Mouse (Mus musculus) adrenal gland, adult 18-20 months (tissue): ENCODE results near the gene Miip. TPM values are rescaled to one million over a fixed set of nuclear protein-coding genes. Genes with fewer than 3 reads are reported as not detected.

ENCODE experiments used
- total RNA-seq, 2 experiments: library from RNA; stranded (reverse); gene quantifications; 1 replicate in 1 of 2; 2 replicates in 1 of 2; pipeline ENCODE4 v1.2.3; 2021

Miip gene
- total RNA-seq, 2 experiments from 2014 or later = 13.9 to 17.5 TPM

Other genes with a start within 250 kb of the Miip start
- 1 to 10 TPM; 1.4 to 2.2 TPM for gene Zfp979, start 226.3 kb downstream of the Miip start, total RNA-seq
- gene Zfp534, start 166.3 kb downstream of the Miip start, total RNA-seq = under 1 TPM; 0.16 to 0.23 TPM
- 1 to 10 TPM; 2.0 to 4.6 TPM for gene Zfp984, start 59.0 kb downstream of the Miip start, total RNA-seq
- 10 to 100 TPM; 20.8 to 38.3 TPM for gene Zfp933, start 20.4 kb downstream of the Miip start, total RNA-seq
- 10 to 100 TPM; 10.3 to 10.6 TPM for gene Fv1, start 163 bp upstream of the Miip start, total RNA-seq
- gene Mfn2, start 35.9 kb upstream of the Miip start, total RNA-seq = 100 to 1,000 TPM; 187 to 211 TPM
- 10 to 100 TPM; 38.1 to 54.7 TPM for gene Plod1, start 68.0 kb upstream of the Miip start, total RNA-seq
- 10 to 100 TPM; 44.1 to 48.0 TPM for gene 2510039O18Rik, start 72.1 kb upstream of the Miip start, total RNA-seq
- under 1 TPM in 1 of 2 experiments, not detected in 1; 0.42 TPM for gene Nppb, start 117.0 kb upstream of the Miip start, total RNA-seq
- not detected for gene Nppa, start 131.9 kb upstream of the Miip start, total RNA-seq
- 10 to 100 TPM; 11.2 to 13.8 TPM for gene Clcn6, start 170.0 kb upstream of the Miip start, total RNA-seq
- 10 to 100 TPM; 33.8 to 37.7 TPM for gene Mthfr, start 170.3 kb upstream of the Miip start, total RNA-seq
- 10 to 100 TPM; 54.8 to 85.8 TPM for gene Agtrap, start 219.2 kb upstream of the Miip start, total RNA-seq